Mouse (Mus musculus) stomach, embryonic 14.5 days (tissue): ENCODE measurements around the gene Meis1. TPM values are rescaled to one million over a fixed set of nuclear protein-coding genes. Genes with fewer than 3 reads are reported as not detected.
A peak's percentile ranks its signal among the peaks of the same experiment; 100 is the strongest.

Source experiments
- ATAC-seq: fragments of 200-750 bp; cut with Nextera tagmentation; 2 replicates; pipeline ENCODE4 v1.8.0; 2017; ENCODE audit warnings: low read depth, moderate TSS enrichment; ENCODE audit not compliant: insufficient number of reproducible peaks, insufficient read depth, low FRiP score
- H3K27ac ChIP-seq: fragments of 300-500 bp; sonication (generic); 2 replicates; pipeline ENCODE4 v1.5.1; 2014; ENCODE audit warnings: mild to moderate bottlenecking, low read length, moderate library complexity, mixed read lengths
- H3K27me3 ChIP-seq: fragments of 300-500 bp; sonication (generic); 2 replicates; pipeline ENCODE4 v1.6.1; 2014; ENCODE audit warnings: low read length, control low read depth, mixed read lengths; ENCODE audit not compliant: control insufficient read depth, insufficient read depth
- H3K36me3 ChIP-seq: fragments of 300-500 bp; sonication (generic); 2 replicates; pipeline ENCODE4 v1.6.1; 2014; ENCODE audit warnings: mild to moderate bottlenecking, control low read depth, low read length, moderate library complexity, mixed read lengths; ENCODE audit not compliant: control insufficient read depth, insufficient read depth
- H3K4me1 ChIP-seq: fragments of 300-500 bp; sonication (generic); 2 replicates; pipeline ENCODE4 v1.6.1; 2014; ENCODE audit warnings: low read length, control low read depth, mixed read lengths; ENCODE audit not compliant: control insufficient read depth, insufficient read depth
- H3K4me2 ChIP-seq: fragments of 300-500 bp; sonication (generic); replicated peaks from 2 replicates; pipeline ENCODE4 v1.6.1; 2014; ENCODE audit warnings: low read depth, low read length, control low read depth
- H3K4me3 ChIP-seq: fragments of 300-500 bp; sonication (generic); 2 replicates; pipeline ENCODE4 v1.5.1; 2014; ENCODE audit warnings: low read depth, low read length, control low read depth
- H3K9ac ChIP-seq: fragments of 300-500 bp; sonication (generic); replicated peaks from 2 replicates; pipeline ENCODE4 v1.6.1; 2014; ENCODE audit warnings: low read depth, mild to moderate bottlenecking, control low read depth, low read length, moderate library complexity, mixed read lengths
- H3K9me3 ChIP-seq: fragments of 300-500 bp; sonication (generic); 2 replicates; pipeline ENCODE4 v1.6.1; 2016; ENCODE audit warnings: low read depth, low read length, control low read depth; ENCODE audit not compliant: control insufficient read depth
- WGBS: fragments of 180-500 bp; shearing (Covaris S2); extraction: QIAGEN DNeasy Blood & Tissue Kit; methylation state at CpG from one replicate; pipeline ENCODE4 v1.1.7; 2014; 5-methylcytosine and 5-hydroxymethylcytosine counted together
- polyA plus RNA-seq: library from polyadenylated mRNA; unstranded; fragments of >200 nt; fragmentation: Nextera tagmentation; extraction: Ambion mirVana; gene quantifications from 2 replicates; pipeline ENCODE4 v1.2.1, GENCODE M21; 2014

Meis1 gene
- polyA plus RNA-seq, 1 experiment from 2014 or later, result 155 TPM

GRCm38 (mm10) chr11:18923274-18923673, 95.5 kb downstream of the Meis1 start:
- Histone ChIP-seq H3K4me2 (no peak overlapping the region), H3K9ac (no peak overlapping the region), H3K27ac (no peak overlapping the region), H3K4me1 (peaks cover 6% of the 10 kb centered on the region; the same call in 1 of the 2 replicates), H3K27me3 (no peaks in the 10 kb centered on the region), H3K9me3 (no peaks in the 10 kb centered on the region), H3K4me3 (no peak overlapping the region), H3K36me3 (peaks cover 20% of the 10 kb centered on the region; the same call in 1 of the 2 replicates)
- WGBS, result 78% methylated on average over 5 of the region's 5 CpGs
- ATAC-seq, result no peak

DNA sequence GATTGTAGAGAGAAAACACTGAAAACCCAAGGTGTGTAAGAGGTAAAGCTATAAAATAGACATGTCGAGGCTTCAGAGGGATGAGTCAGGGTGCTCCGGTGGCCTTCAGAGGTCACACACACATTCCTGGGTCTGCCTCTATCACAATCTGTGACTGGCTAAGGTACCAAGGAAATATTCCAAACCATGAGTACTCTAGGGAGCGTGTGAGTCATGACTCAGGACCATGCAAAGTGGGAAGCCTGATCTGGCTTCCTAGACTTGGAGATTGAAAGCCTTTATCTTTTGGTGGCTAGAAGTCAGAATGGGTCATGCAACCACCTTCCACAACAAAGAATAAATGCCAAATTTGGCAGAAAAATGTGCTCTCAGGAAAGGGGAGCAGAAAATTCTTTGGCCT, 98.1 kb downstream of the Meis1 start:
- H3K4me3 ChIP-seq, result no peak overlapping the region
- 87% methylated on average over 3 of the region's 3 CpGs for WGBS
- ATAC-seq, result no peak
- H3K36me3 ChIP-seq, result peaks cover 20% of the 10 kb centered on the region; the same call in 1 of the 2 replicates
- H3K9me3 ChIP-seq, result no peaks in the 10 kb centered on the region
- H3K9ac ChIP-seq, result no peak overlapping the region
- H3K27ac ChIP-seq, result no peak overlapping the region
- no peak overlapping the region for H3K4me2 ChIP-seq
- H3K4me1 ChIP-seq, result peaks cover 3% of the 10 kb centered on the region; the same call in 1 of the 2 replicates
- H3K27me3 ChIP-seq, result no peaks in the 10 kb centered on the region

GRCm38 (mm10) chr11:18919162-18919762, 99.5 kb downstream of the Meis1 start:
- no peak overlapping the region for H3K9ac ChIP-seq
- ATAC-seq, result no peak
- 68% methylated on average over 3 of the region's 3 CpGs for WGBS

GRCm38 (mm10) chr11:18917887-18918286, 100.9 kb downstream of the Meis1 start:
- Histone ChIP-seq H3K36me3 (peaks cover 12% of the 10 kb centered on the region; the same call in 1 of the 2 replicates), H3K9ac (no peak overlapping the region), H3K27ac (no peak overlapping the region), H3K9me3 (no peaks in the 10 kb centered on the region), H3K4me1 (peaks cover 12% of the 10 kb centered on the region; the same call in 1 of the 2 replicates), H3K4me2 (no peak overlapping the region), H3K27me3 (no peaks in the 10 kb centered on the region), H3K4me3 (no peak overlapping the region)
- no peak for ATAC-seq
- 73% methylated on average over 5 of the region's 5 CpGs for WGBS

More at GRCm38 (mm10) chr11:18919162-18919762, 99.5 kb downstream of the Meis1 start:
- peaks cover 5% of the 10 kb centered on the region; the same call in 1 of the 2 replicates for H3K4me1 ChIP-seq
- H3K27ac ChIP-seq, result no peak overlapping the region
- H3K36me3 ChIP-seq, result peaks cover 15% of the 10 kb centered on the region; the same call in 1 of the 2 replicates
- H3K9me3 ChIP-seq, result no peaks in the 10 kb centered on the region
- no peak overlapping the region for H3K4me3 ChIP-seq
- H3K27me3 ChIP-seq, result no peaks in the 10 kb centered on the region
- H3K4me2 ChIP-seq, result no peak overlapping the region

GRCm38 (mm10) chr11:18913251-18913650, 105.5 kb downstream of the Meis1 start:
- 70% methylated on average over 1 of the region's 1 CpGs for WGBS
- H3K4me2 ChIP-seq, result no peak overlapping the region
- H3K4me1 ChIP-seq, result peaks cover 20% of the 10 kb centered on the region; the same call in 1 of the 2 replicates
- no peak overlapping the region; the same call in 1 of the 2 replicates for H3K27ac ChIP-seq
- no peaks in the 10 kb centered on the region for H3K36me3 ChIP-seq
- H3K9ac ChIP-seq, result no peak overlapping the region
- no peaks in the 10 kb centered on the region for H3K27me3 ChIP-seq
- H3K9me3 ChIP-seq, result no peaks in the 10 kb centered on the region
- no peak overlapping the region for H3K4me3 ChIP-seq
- no peak for ATAC-seq

DNA sequence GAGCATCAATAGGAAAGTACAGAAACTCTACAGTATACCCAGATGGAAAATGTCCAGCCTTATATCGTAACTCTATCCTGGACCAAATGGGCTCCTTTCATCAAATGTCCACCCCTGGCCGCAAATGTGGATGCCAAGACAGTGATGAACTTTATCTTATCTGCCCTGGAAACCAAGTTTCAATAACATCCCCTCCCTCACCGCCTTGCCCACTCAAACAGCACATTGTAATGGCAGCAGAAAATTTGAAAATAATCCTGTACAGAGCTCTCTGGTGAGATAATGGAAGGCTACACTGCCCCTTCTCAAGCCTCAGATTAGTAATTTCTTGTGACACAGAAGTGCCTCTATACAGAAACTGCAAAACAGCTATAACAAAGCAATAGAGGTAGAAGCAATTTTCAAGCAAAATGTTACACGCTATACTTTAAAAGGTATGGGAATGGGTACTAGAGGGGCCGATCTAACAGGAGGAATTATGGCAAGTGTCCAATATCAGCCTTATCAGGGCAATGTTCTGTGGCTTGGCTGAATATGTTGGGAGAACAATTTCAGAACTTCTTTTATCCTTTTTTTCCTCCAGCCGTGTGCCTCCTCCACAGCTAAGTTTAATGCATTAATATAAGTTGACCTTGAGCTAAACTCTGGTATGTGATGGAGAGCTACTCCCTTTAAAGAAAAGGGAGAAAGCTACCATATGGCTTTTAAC, 106.3 kb downstream of the Meis1 start:
- Histone ChIP-seq H3K36me3 (no peaks in the 10 kb centered on the region; the same call in 1 of the 2 replicates), H3K4me2 (no peak overlapping the region), H3K4me1 (peaks cover 20% of the 10 kb centered on the region; the same call in 1 of the 2 replicates), H3K27ac (peak overlapping the region; percentile 33; the same call in 1 of the 2 replicates), H3K27me3 (no peaks in the 10 kb centered on the region), H3K9me3 (no peaks in the 10 kb centered on the region), H3K4me3 (no peak overlapping the region), H3K9ac (no peak overlapping the region)
- WGBS, result 47% methylated on average over 6 of the region's 6 CpGs
- no peak for ATAC-seq

DNA sequence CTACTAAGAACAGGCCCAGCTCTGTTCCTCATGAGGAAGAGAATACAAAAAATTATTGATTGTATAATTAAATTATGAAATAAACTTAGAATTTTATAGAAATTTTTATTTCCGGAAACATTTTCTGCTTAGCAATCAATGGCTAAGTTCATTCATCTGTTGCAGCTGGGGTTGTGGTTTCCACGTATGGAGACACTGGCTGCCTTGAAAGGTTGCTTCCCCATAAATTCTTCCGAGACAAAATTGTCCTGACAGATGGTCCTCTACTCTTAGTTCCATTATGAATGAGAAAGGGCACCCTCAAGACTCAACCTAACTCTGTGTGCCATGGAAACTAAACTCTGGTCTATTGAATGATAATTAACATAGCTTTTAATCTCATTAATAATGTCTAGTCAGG, 111.9 kb downstream of the Meis1 start:
- Histone ChIP-seq H3K4me3 (no peak overlapping the region), H3K9ac (no peak overlapping the region), H3K9me3 (no peaks in the 10 kb centered on the region), H3K27ac (no peak overlapping the region), H3K4me2 (no peak overlapping the region), H3K27me3 (no peaks in the 10 kb centered on the region), H3K36me3 (peaks cover 13% of the 10 kb centered on the region), H3K4me1 (0 out of 2 replicates have a peak, but pooled peaks cover 8% of the 10 kb centered on the region)
- no peak for ATAC-seq
- WGBS, result 74% methylated on average over 3 of the region's 3 CpGs

- ATAC-seq, result no peak
- Histone ChIP-seq H3K36me3 (peaks cover 13% of the 10 kb centered on the region), H3K27me3 (no peaks in the 10 kb centered on the region), H3K9ac (no peak overlapping the region), H3K4me2 (no peak overlapping the region), H3K9me3 (no peaks in the 10 kb centered on the region), H3K4me3 (no peak overlapping the region), H3K4me1 (peaks cover 6% of the 10 kb centered on the region; the same call in 1 of the 2 replicates), H3K27ac (no peak overlapping the region)
- WGBS, result 74% methylated on average over 1 of the region's 1 CpGs
These were observed 113.4 kb downstream of the Meis1 start for GRCm38 (mm10) chr11:18905431-18905830.
